Mouse (Mus musculus) spleen, adult 2 months (tissue): ENCODE measurements around the gene Tspan11.

Experiments
- CTCF ChIP-seq: fragments of 200-500 bp; IDR thresholded peaks from 2 replicates; pipeline ENCODE4 v1.5.1; 2011; ENCODE audit warnings: mild to moderate bottlenecking, inconsistent platforms; ENCODE audit not compliant: insufficient read depth, insufficient read length, insufficient replicate concordance; ENCODE audit errors: extremely low read depth
- POLR2A ChIP-seq: fragments of 200-500 bp; IDR thresholded peaks from 2 replicates; pipeline ENCODE4 v1.6.1; 2011; ENCODE audit warnings: low read depth, low read length, inconsistent platforms

DNA sequence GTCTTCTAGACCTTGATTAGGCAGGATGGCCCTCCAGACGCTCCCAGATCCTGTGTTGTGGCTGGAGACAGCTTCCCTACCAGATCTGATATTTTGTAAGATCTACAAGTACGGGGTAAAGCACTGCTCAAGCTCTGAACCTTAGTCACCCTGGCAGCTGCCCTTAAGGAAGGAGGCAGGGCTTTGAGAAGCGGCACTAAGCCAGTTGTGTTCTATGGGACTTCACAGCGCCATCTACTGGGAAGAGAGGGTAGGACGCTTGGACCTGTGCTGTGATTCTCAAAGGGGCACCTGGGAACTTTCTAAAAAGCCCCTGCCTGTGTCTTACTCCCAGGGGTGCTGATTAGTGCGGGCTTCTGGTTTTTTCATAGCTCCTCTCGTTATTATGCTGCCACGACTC is 33.3 kb downstream of the Tspan11 start:
- TF ChIP-seq CTCF (peak; percentile 31; the same call in 1 of the 2 replicates), POLR2A (no peak)
